Mouse (Mus musculus) bone marrow macrophage, adult 2 months (primary cell): ENCODE results near the gene Ccdc18.

Source experiments
- CTCF ChIP-seq: IDR thresholded peaks from 2 replicates; pipeline ENCODE4 v1.5.1; 2012; ENCODE audit warnings: low read depth, mild to moderate bottlenecking, low read length, moderate library complexity
- POLR2A ChIP-seq: IDR thresholded peaks from 2 replicates; pipeline ENCODE4 v1.6.1; 2012; ENCODE audit warnings: mild to moderate bottlenecking, low read depth, low read length, borderline replicate concordance

DNA sequence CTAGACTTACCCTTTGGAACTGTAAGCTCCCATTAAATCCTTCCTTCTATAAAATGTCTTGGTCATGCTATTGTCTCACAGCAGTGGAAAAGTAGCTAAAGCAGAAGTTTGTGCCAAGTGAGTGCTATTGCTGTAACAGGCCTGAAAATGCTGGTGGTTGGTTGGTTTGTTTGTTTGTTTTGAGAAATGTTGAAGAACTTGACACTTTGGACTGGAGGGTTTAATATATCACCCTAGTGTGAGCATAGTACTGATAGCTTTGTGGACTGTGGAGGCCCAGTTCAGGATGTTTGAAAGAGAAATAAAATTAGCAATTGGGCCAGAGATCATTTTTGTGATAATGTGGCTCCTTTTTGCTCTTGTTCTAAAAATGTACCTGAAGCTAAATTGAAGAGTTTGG, 93.5 kb downstream of the Ccdc18 start:
- TF ChIP-seq CTCF (no peak), POLR2A (no peak)
